Mouse (Mus musculus) forebrain, embryonic 10.5 days (tissue): Measurements from ENCODE around the gene Cacna2d2. TPM values are rescaled to one million over a fixed set of nuclear protein-coding genes. Genes with fewer than 3 reads are reported as not detected.

Experiments used
- DNase-seq: peaks from one replicate; pipeline ENCODE4 v3.0.0-alpha.2; 2017; ENCODE audit warnings: low spot score; ENCODE audit errors: extremely low spot score
- H3K27ac ChIP-seq: fragments of 300-500 bp; sonication (generic); 2 replicates; pipeline ENCODE4 v1.5.1; 2016; ENCODE audit warnings: mild to moderate bottlenecking
- H3K27me3 ChIP-seq: fragments of 300-500 bp; sonication (generic); 2 replicates; pipeline ENCODE4 v1.6.1; 2016; ENCODE audit warnings: mild to moderate bottlenecking; ENCODE audit not compliant: poor library complexity, severe bottlenecking
- H3K36me3 ChIP-seq: fragments of 300-500 bp; sonication (generic); replicated peaks from 2 replicates; pipeline ENCODE4 v1.6.1; 2016; ENCODE audit warnings: mild to moderate bottlenecking, moderate library complexity
- H3K4me1 ChIP-seq: fragments of 300-500 bp; sonication (generic); 2 replicates; pipeline ENCODE4 v1.6.1; 2016
- H3K4me3 ChIP-seq: fragments of 300-500 bp; sonication (generic); 2 replicates; pipeline ENCODE4 v1.5.1; 2016; ENCODE audit warnings: mild to moderate bottlenecking, moderate library complexity
- H3K9me3 ChIP-seq: fragments of 300-500 bp; sonication (generic); 2 replicates; pipeline ENCODE4 v1.6.1; 2016; ENCODE audit warnings: mild to moderate bottlenecking, moderate library complexity
- WGBS: fragments of 180-500 bp; shearing (Covaris S2); methylation state at CpG from one replicate; pipeline ENCODE4 v1.1.7; 2016; 5-methylcytosine and 5-hydroxymethylcytosine counted together
- polyA plus RNA-seq: library from polyadenylated mRNA; unstranded; fragments of >200 nt; fragmentation: Nextera tagmentation; extraction: Ambion mirVana; gene quantifications from 2 replicates; pipeline ENCODE4 v1.2.1, GENCODE M21; 2016

Gene Cacna2d2
- polyA plus RNA-seq, 1 experiment from 2014 or later: 1.2 TPM

- no peak for DNase-seq
- H3K4me1 ChIP-seq: peaks cover 65% of the 10 kb centered on the region
- WGBS: 72% methylated on average over 8 of the region's 8 CpGs
- no peaks in the 10 kb centered on the region for H3K36me3 ChIP-seq
- peaks cover 10% of the 10 kb centered on the region for H3K27me3 ChIP-seq
- H3K4me3 ChIP-seq: peak overlapping the region; percentile 22
- peak overlapping the region; percentile 44 for H3K27ac ChIP-seq
- H3K9me3 ChIP-seq: no peaks in the 10 kb centered on the region
Observed at GRCm38 (mm10) chr9:107490146-107490545, 90.7 kb downstream of the Cacna2d2 start.

- 72% methylated on average over 6 of the region's 6 CpGs for WGBS
- peak overlapping the region; percentile 44; the same call in 1 of the 2 replicates for H3K27ac ChIP-seq
- no peak for DNase-seq
- H3K9me3 ChIP-seq: no peaks in the 10 kb centered on the region
- H3K4me3 ChIP-seq: peak overlapping the region; percentile 22; the same call in 1 of the 2 replicates
- H3K27me3 ChIP-seq: peaks cover 13% of the 10 kb centered on the region
- no peaks in the 10 kb centered on the region for H3K36me3 ChIP-seq
- peaks cover 62% of the 10 kb centered on the region for H3K4me1 ChIP-seq
Observed at GRCm38 (mm10) chr9:107490625-107491024, 91.2 kb downstream of the Cacna2d2 start.

- no peak for DNase-seq
- 58% methylated on average over 1 of the region's 1 CpGs for WGBS
- no peaks in the 10 kb centered on the region for H3K9me3 ChIP-seq
- no peak overlapping the region for H3K4me3 ChIP-seq
- peaks cover 49% of the 10 kb centered on the region for H3K4me1 ChIP-seq
- peaks cover 5% of the 10 kb centered on the region for H3K36me3 ChIP-seq
- peaks cover 13% of the 10 kb centered on the region for H3K27me3 ChIP-seq
- H3K27ac ChIP-seq: peak overlapping the region; percentile 73
Observed at GRCm38 (mm10) chr9:107493511-107493910, 94.1 kb downstream of the Cacna2d2 start.

- peak overlapping the region; percentile 73 for H3K27ac ChIP-seq
- 30% methylated on average over 12 of the region's 12 CpGs for WGBS
- peak; percentile 34 for DNase-seq
Observed at GRCm38 (mm10) chr9:107494238-107494637, 94.8 kb downstream of the Cacna2d2 start.

GRCm38 (mm10) chr9:107496359-107496758, 96.9 kb downstream of the Cacna2d2 start:
- Histone ChIP-seq H3K27me3 (peaks cover 13% of the 10 kb centered on the region), H3K27ac (no peak overlapping the region), H3K4me3 (no peak overlapping the region), H3K36me3 (peaks cover 5% of the 10 kb centered on the region), H3K9me3 (no peaks in the 10 kb centered on the region), H3K4me1 (peaks cover 39% of the 10 kb centered on the region)
- no peak for DNase-seq
- WGBS: 87% methylated on average over 3 of the region's 3 CpGs

More at GRCm38 (mm10) chr9:107494238-107494637, 94.8 kb downstream of the Cacna2d2 start:
- Histone ChIP-seq H3K27me3 (peaks cover 13% of the 10 kb centered on the region), H3K36me3 (peaks cover 5% of the 10 kb centered on the region), H3K4me3 (no peak overlapping the region), H3K9me3 (no peaks in the 10 kb centered on the region), H3K4me1 (peaks cover 49% of the 10 kb centered on the region)

- Histone ChIP-seq H3K4me3 (no peak overlapping the region), H3K36me3 (peaks cover 5% of the 10 kb centered on the region), H3K27me3 (no peaks in the 10 kb centered on the region), H3K9me3 (no peaks in the 10 kb centered on the region), H3K27ac (0 out of 2 replicates have a peak overlapping the region, but pooled peaks have one; percentile 9), H3K4me1 (peaks cover 19% of the 10 kb centered on the region)
- no peak for DNase-seq
- 96% methylated on average over 3 of the region's 3 CpGs for WGBS
Observed at GRCm38 (mm10) chr9:107500708-107501286, 101.4 kb downstream of the Cacna2d2 start.

- peaks cover 17% of the 10 kb centered on the region for H3K4me1 ChIP-seq
- H3K27me3 ChIP-seq: 0 out of 2 replicates have a peak, but pooled peaks cover 2% of the 10 kb centered on the region
- no peak overlapping the region for H3K27ac ChIP-seq
- peaks cover 5% of the 10 kb centered on the region for H3K36me3 ChIP-seq
- 91% methylated on average over 12 of the region's 12 CpGs for WGBS
- H3K4me3 ChIP-seq: no peak overlapping the region
- no peak for DNase-seq
- H3K9me3 ChIP-seq: no peaks in the 10 kb centered on the region
Observed at GRCm38 (mm10) chr9:107502131-107502846, 102.9 kb downstream of the Cacna2d2 start.

- WGBS: 85% methylated on average over 19 of the region's 19 CpGs
- Histone ChIP-seq H3K4me3 (no peak overlapping the region), H3K27ac (peak overlapping the region; percentile 48), H3K36me3 (no peaks in the 10 kb centered on the region), H3K9me3 (no peaks in the 10 kb centered on the region), H3K4me1 (peaks cover 33% of the 10 kb centered on the region), H3K27me3 (0 out of 2 replicates have a peak, but pooled peaks cover 3% of the 10 kb centered on the region)
- DNase-seq: no peak
Observed at GRCm38 (mm10) chr9:107504662-107505537, 105.5 kb downstream of the Cacna2d2 start.

GRCm38 (mm10) chr9:107508266-107508665, 108.9 kb downstream of the Cacna2d2 start:
- Histone ChIP-seq H3K27me3 (0 out of 2 replicates have a peak, but pooled peaks cover 3% of the 10 kb centered on the region), H3K9me3 (no peaks in the 10 kb centered on the region), H3K27ac (peak overlapping the region; percentile 54; the same call in 1 of the 2 replicates), H3K36me3 (no peaks in the 10 kb centered on the region), H3K4me1 (peaks cover 66% of the 10 kb centered on the region), H3K4me3 (no peak overlapping the region)
- no peak for DNase-seq
- WGBS: 64% methylated on average over 10 of the region's 10 CpGs

GRCm38 (mm10) chr9:107510384-107511100, 111.1 kb downstream of the Cacna2d2 start:
- 87% methylated on average over 14 of the region's 14 CpGs for WGBS
- Histone ChIP-seq H3K36me3 (no peaks in the 10 kb centered on the region), H3K27ac (no peak overlapping the region), H3K4me1 (peaks cover 67% of the 10 kb centered on the region), H3K9me3 (no peaks in the 10 kb centered on the region), H3K27me3 (0 out of 2 replicates have a peak, but pooled peaks cover 3% of the 10 kb centered on the region), H3K4me3 (no peak overlapping the region)
- DNase-seq: no peak

- H3K4me3 ChIP-seq: no peak overlapping the region
- 67% methylated on average over 8 of the region's 8 CpGs for WGBS
- no peaks in the 10 kb centered on the region for H3K36me3 ChIP-seq
- no peaks in the 10 kb centered on the region for H3K9me3 ChIP-seq
- H3K27ac ChIP-seq: peak overlapping the region; percentile 71
- H3K4me1 ChIP-seq: peaks cover 66% of the 10 kb centered on the region
- 0 out of 2 replicates have a peak, but pooled peaks cover 3% of the 10 kb centered on the region for H3K27me3 ChIP-seq
- DNase-seq: no peak
Observed at GRCm38 (mm10) chr9:107511436-107511835, 112.0 kb downstream of the Cacna2d2 start.

GRCm38 (mm10) chr9:107512326-107512725, 112.9 kb downstream of the Cacna2d2 start:
- DNase-seq: no peak
- no peaks in the 10 kb centered on the region for H3K9me3 ChIP-seq
- H3K27me3 ChIP-seq: 0 out of 2 replicates have a peak, but pooled peaks cover 1% of the 10 kb centered on the region
- WGBS: 64% methylated on average over 16 of the region's 16 CpGs
- no peak overlapping the region for H3K4me3 ChIP-seq
- peak overlapping the region; percentile 71 for H3K27ac ChIP-seq
- H3K4me1 ChIP-seq: peaks cover 63% of the 10 kb centered on the region
- no peaks in the 10 kb centered on the region for H3K36me3 ChIP-seq
